ENCODE assay signal across 18 mouse cellular contexts in genomic region chr17:45880761-45881160, GRCm38 (mm10).
"Had no signal": no experiment of that assay in that cellular context is flagged by ENCODE, and none has a peak within 500 bp of the region (broad histone marks: within the 10 kb centered on the region; RNA-seq: fewer than 3 reads in every experiment).

No protein-coding gene starts in this region.

- H3K4me3 ChIP-seq: limb, embryonic 12.5 days; liver, embryonic 13.5 days; lung, embryonic 15.5 days; megakaryocyte, embryonic 14.5 days; neural tube, embryonic 13.5 days; stomach, embryonic 15.5 days had no signal

- H3K4me1 ChIP-seq: stomach, embryonic 15.5 days had no signal

- DNase-seq: kidney, postnatal 36 days; layer of hippocampus, adult 9-11 months; liver; liver, embryonic 13.5 days; liver, postnatal 0 days; lung, postnatal 14 days; retina, postnatal 1 day; right cerebral cortex, postnatal 4 days; spleen, adult 18-20 months; thymus, postnatal 4 days had no signal

- H3K9me3 ChIP-seq: neural tube, embryonic 13.5 days; stomach, embryonic 15.5 days had no signal

- H3K4me2 ChIP-seq: limb, embryonic 12.5 days; liver, embryonic 13.5 days; lung, embryonic 15.5 days; midbrain, embryonic 11.5 days; neural tube, embryonic 13.5 days; stomach, embryonic 15.5 days had no signal

- H3K27ac ChIP-seq: liver, embryonic 13.5 days; lung, embryonic 15.5 days; macrophage; neural tube, embryonic 13.5 days; stomach, embryonic 15.5 days had no signal

- H3K9ac ChIP-seq: limb, embryonic 12.5 days; liver, embryonic 13.5 days; liver, postnatal 0 days; lung, embryonic 15.5 days; neural tube, embryonic 13.5 days; stomach, embryonic 15.5 days had no signal

- ATAC-seq: liver, postnatal 0 days; midbrain, embryonic 16.5 days had no signal

- H3K36me3 ChIP-seq: limb, embryonic 12.5 days; liver, embryonic 13.5 days; lung, embryonic 15.5 days; neural tube, embryonic 13.5 days; stomach, embryonic 15.5 days had no signal

- H3K27me3 ChIP-seq: limb, embryonic 12.5 days; lung, embryonic 15.5 days; stomach, embryonic 15.5 days had no signal
